In the genomic region with DNA sequence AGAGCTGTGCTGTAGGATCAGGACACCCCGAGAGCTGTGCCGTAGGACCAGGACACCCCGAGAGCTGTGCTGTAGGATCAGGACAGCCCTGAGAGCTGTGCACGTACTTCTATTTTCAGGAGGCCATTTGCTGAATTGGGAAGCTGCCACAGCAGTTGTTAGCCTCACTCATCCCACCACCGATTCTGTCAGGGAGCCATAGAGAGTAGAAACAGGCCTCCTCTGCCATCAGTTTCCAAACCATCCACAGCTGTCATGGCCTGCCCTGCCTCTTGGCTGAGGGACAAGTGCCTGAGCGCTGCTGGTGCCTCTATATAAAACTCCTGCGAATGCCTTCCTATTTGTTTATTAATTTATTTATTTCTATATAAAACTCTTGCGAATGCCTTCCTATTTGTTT, we compare ENCODE assay signal across 27 mouse cellular contexts. TPM values are rescaled to one million over a fixed set of nuclear protein-coding genes. Genes with fewer than 3 reads are reported as not detected.
DNase-seq lines count a peak whose midpoint lies in the region; ATAC-seq and TF ChIP-seq lines count a peak whose summit lies in the region.
"Had no signal": no experiment of that assay in that cellular context is flagged by ENCODE, and none has a peak within 500 bp of the region (broad histone marks: within the 10 kb centered on the region; RNA-seq: fewer than 3 reads in every experiment).

No protein-coding gene starts in this region.

- WGBS in heart, embryonic 15.5 days, result 62% methylated on average over 8 of the region's 8 CpGs
- 93% methylated on average over 8 of the region's 8 CpGs for WGBS in midbrain, embryonic 14.5 days

- no peak overlapping the region for H3K4me3 ChIP-seq in heart, embryonic 15.5 days
- H3K4me3 ChIP-seq in testis, adult 2 months (ENCODE audit: control insufficient read depth, low read depth, low read length), result peak overlapping the region; percentile 75
- no peak overlapping the region for H3K4me3 ChIP-seq in midbrain, embryonic 14.5 days (replicated peaks; ENCODE audit: low read depth, low read length)
- H3K4me3 ChIP-seq: heart, adult 2 months; intestine, embryonic 15.5 days; liver, embryonic 15.5 days; lung, embryonic 15.5 days had no signal

- no peak for DNase-seq in heart, postnatal 25 days (ENCODE audit: low spot score)
- no peak for DNase-seq in testis, postnatal 10 days (ENCODE audit: low spot score)
- peak; percentile 48 for DNase-seq in gastrocnemius, postnatal 10 days
- peak; percentile 81 for DNase-seq in skeletal muscle tissue, adult 2 months (ENCODE audit: low read depth, low spot score)
- DNase-seq in thymus, postnatal 36 days, result no peak
- DNase-seq in midbrain, embryonic 14.5 days, result no peak
- DNase-seq: adrenal gland, postnatal 14 days; B cell, adult 2 months; cerebellum, adult 9-10 months; heart, adult 2 months; heart, postnatal 36 days; kidney, adult 8-10 months; kidney, postnatal 14 days; liver; lung, postnatal 4 days had no signal

- H3K27ac ChIP-seq in heart, embryonic 15.5 days, result peak overlapping the region; percentile 42; the same call in 1 of the 2 replicates
- H3K27ac ChIP-seq in testis, adult 2 months (ENCODE audit: control insufficient read depth, insufficient read depth, low read depth, low read length), result no peak overlapping the region
- H3K27ac ChIP-seq in midbrain, embryonic 14.5 days (replicated peaks; ENCODE audit: low read depth, low read length), result no peak overlapping the region
- H3K27ac ChIP-seq: heart, adult 2 months; intestine, embryonic 15.5 days; liver, embryonic 15.5 days; lung, embryonic 15.5 days had no signal

- no peaks in the 10 kb centered on the region for H3K36me3 ChIP-seq in heart, embryonic 15.5 days
- no peaks in the 10 kb centered on the region for H3K36me3 ChIP-seq in testis, adult 2 months (ENCODE audit: control insufficient read depth, insufficient read depth, low read length)
- H3K36me3 ChIP-seq in midbrain, embryonic 14.5 days (ENCODE audit: control insufficient read depth, insufficient read depth, low read length), result no peaks in the 10 kb centered on the region
- H3K36me3 ChIP-seq: intestine, embryonic 15.5 days; liver, embryonic 15.5 days; lung, embryonic 15.5 days had no signal

- no peak for TF ChIP-seq POLR2A in testis, adult 2 months (IDR thresholded peaks at IDR 0.05; ENCODE audit: control insufficient read depth, low read depth, low read length)

- intact Hi-C loops in heart, postnatal 25 days (cut with DNase I), result loop anchor here (5.0 kb wide), 1 partner anchor 57 kb away; no protein-coding TSS in a partner anchor

- peaks cover 4% of the 10 kb centered on the region; the same call in 1 of the 2 replicates for H3K4me1 ChIP-seq in heart, embryonic 15.5 days (replicated peaks)
- peaks cover 4% of the 10 kb centered on the region for H3K4me1 ChIP-seq in testis, adult 2 months (ENCODE audit: control insufficient read depth, insufficient read depth, low read length)
- H3K4me1 ChIP-seq in midbrain, embryonic 14.5 days (ENCODE audit: control insufficient read depth, insufficient read depth, low read length), result peaks cover 10% of the 10 kb centered on the region
- H3K4me1 ChIP-seq: intestine, embryonic 15.5 days; liver, embryonic 15.5 days; lung, embryonic 15.5 days had no signal

- ATAC-seq in heart, embryonic 15.5 days (replicated peaks; ENCODE audit: insufficient number of reproducible peaks, insufficient read depth, low FRiP score, low read depth), result peak; percentile 70; the same call in 1 of the 2 replicates
- ATAC-seq in midbrain, embryonic 14.5 days (ENCODE audit: low FRiP score, low TSS enrichment), result no peak
- ATAC-seq: activated CD4-positive, CD25-positive, alpha-beta regulatory T cell, adult 4 months; hindbrain, embryonic 16.5 days; intestine, embryonic 15.5 days had no signal

- TF ChIP-seq CTCF in testis, adult 2 months (IDR thresholded peaks at IDR 0.05; ENCODE audit: control insufficient read depth, insufficient read depth, insufficient replicate concordance, low read depth, low read length), result no peak

- no peaks in the 10 kb centered on the region for H3K9me3 ChIP-seq in heart, embryonic 15.5 days (replicated peaks)
- no peaks in the 10 kb centered on the region for H3K9me3 ChIP-seq in midbrain, embryonic 14.5 days (ENCODE audit: control insufficient read depth, low read length)
- H3K9me3 ChIP-seq: intestine, embryonic 15.5 days; liver, embryonic 15.5 days; lung, embryonic 15.5 days had no signal

- H3K4me2 ChIP-seq in heart, embryonic 15.5 days, result no peak overlapping the region
- no peak overlapping the region for H3K4me2 ChIP-seq in midbrain, embryonic 14.5 days (ENCODE audit: low read length)
- H3K4me2 ChIP-seq: intestine, embryonic 15.5 days; liver, embryonic 15.5 days; lung, embryonic 15.5 days had no signal

- peaks cover 9% of the 10 kb centered on the region for H3K27me3 ChIP-seq in heart, embryonic 15.5 days
- H3K27me3 ChIP-seq in testis, adult 2 months (ENCODE audit: control insufficient read depth, insufficient read depth, low read length), result no peaks in the 10 kb centered on the region
- no peaks in the 10 kb centered on the region for H3K27me3 ChIP-seq in midbrain, embryonic 14.5 days (ENCODE audit: control insufficient read depth, insufficient read depth, low read length)
- H3K27me3 ChIP-seq: CH12.LX had no signal

- H3K9ac ChIP-seq in heart, embryonic 15.5 days, result no peak overlapping the region
- no peak overlapping the region for H3K9ac ChIP-seq in midbrain, embryonic 14.5 days (replicated peaks; ENCODE audit: low read length)
- H3K9ac ChIP-seq: intestine, embryonic 15.5 days; liver, embryonic 15.5 days; lung, embryonic 15.5 days had no signal

RNA-seq across cellular contexts. Expression of a gene that starts 25.4 kb away (rescaled TPM):
- 0.11 and 0.14 TPM in 2 replicates for polyA plus RNA-seq in heart, embryonic 15.5 days (2015; fragmentation: Nextera tagmentation; extraction: Ambion mirVana)
- under 1 TPM; 0.31 to 0.49 TPM for total RNA-seq in heart, postnatal 25 days (2021)
- 0.14 and 0.15 TPM in 2 replicates for polyA plus RNA-seq in testis, adult 2 months (2012; rRNA removed)
- total RNA-seq in gastrocnemius, postnatal 10 days (2021), result under 1 TPM; 0.29 to 0.59 TPM
- 0.69 and 0.71 TPM in 2 replicates for polyA plus RNA-seq in midbrain, embryonic 14.5 days (2014; fragmentation: Nextera tagmentation; extraction: Ambion mirVana)
- total RNA-seq: CH12.LX; common myeloid progenitor, adult 5-6 weeks; MEL; neutrophil, adult 5-6 weeks had no signal
- polyA plus RNA-seq: lung, embryonic 15.5 days; small intestine, adult 2 months had no signal

RNA-seq across cellular contexts. Expression of a gene that starts 33.3 kb away (rescaled TPM):
- 6.2 TPM in 2 replicates for polyA plus RNA-seq in heart, embryonic 15.5 days (2015; fragmentation: Nextera tagmentation; extraction: Ambion mirVana)
- total RNA-seq in heart, postnatal 25 days (2021), result under 1 TPM; 0.39 to 0.49 TPM
- 29.9 and 39.0 TPM in 2 replicates for polyA plus RNA-seq in testis, adult 2 months (2012; rRNA removed)
- total RNA-seq in gastrocnemius, postnatal 10 days (2021), result 10 to 100 TPM; 30.3 to 36.6 TPM
- polyA plus RNA-seq in midbrain, embryonic 14.5 days (2014; fragmentation: Nextera tagmentation; extraction: Ambion mirVana), result 38.3 and 38.9 TPM in 2 replicates
- total RNA-seq: CH12.LX; common myeloid progenitor, adult 5-6 weeks; MEL; neutrophil, adult 5-6 weeks had no signal
- polyA plus RNA-seq: activated CD4-positive, CD25-positive, alpha-beta regulatory T cell, adult 4 months; small intestine, adult 2 months had no signal

Comparison
In these comparisons a context has a peak if more than half of its experiments do, and no peak if none do; other contexts are left out.
1. DNase-seq: peak in gastrocnemius, postnatal 10 days (single experiment) and skeletal muscle tissue, adult 2 months (single experiment); none in heart, postnatal 25 days (single experiment), testis, postnatal 10 days (single experiment), thymus, postnatal 36 days (0 of 2) and midbrain, embryonic 14.5 days (single experiment).